Mouse (Mus musculus): ENCODE measurements around the gene Sh2b1.

- no peak for TF ChIP-seq CTCF (IDR thresholded peaks at IDR 0.05; ENCODE audit: borderline replicate concordance, control insufficient read depth, extremely low read depth, insufficient read depth, low read length, poor library complexity)
- no peak for TF ChIP-seq POLR2A (IDR thresholded peaks at IDR 0.05; ENCODE audit: control insufficient read depth, extremely low read depth, insufficient read depth, low read length, poor library complexity)
Observed at GRCm38 (mm10) chr7:126481699-126482098, 6.5 kb upstream of the Sh2b1 start.

Measured in thymus, adult 2 months (tissue).